Mouse (Mus musculus) cerebral cortex, adult 2 months (tissue): ENCODE results near the gene Psmb1.

ENCODE experiments used
- WGBS: fragments of 180-500 bp; shearing (Covaris S2); methylation state at CpG from one replicate; pipeline ENCODE4 v1.1.7; 2018; 5-methylcytosine and 5-hydroxymethylcytosine counted together

The Psmb1 gene

DNA sequence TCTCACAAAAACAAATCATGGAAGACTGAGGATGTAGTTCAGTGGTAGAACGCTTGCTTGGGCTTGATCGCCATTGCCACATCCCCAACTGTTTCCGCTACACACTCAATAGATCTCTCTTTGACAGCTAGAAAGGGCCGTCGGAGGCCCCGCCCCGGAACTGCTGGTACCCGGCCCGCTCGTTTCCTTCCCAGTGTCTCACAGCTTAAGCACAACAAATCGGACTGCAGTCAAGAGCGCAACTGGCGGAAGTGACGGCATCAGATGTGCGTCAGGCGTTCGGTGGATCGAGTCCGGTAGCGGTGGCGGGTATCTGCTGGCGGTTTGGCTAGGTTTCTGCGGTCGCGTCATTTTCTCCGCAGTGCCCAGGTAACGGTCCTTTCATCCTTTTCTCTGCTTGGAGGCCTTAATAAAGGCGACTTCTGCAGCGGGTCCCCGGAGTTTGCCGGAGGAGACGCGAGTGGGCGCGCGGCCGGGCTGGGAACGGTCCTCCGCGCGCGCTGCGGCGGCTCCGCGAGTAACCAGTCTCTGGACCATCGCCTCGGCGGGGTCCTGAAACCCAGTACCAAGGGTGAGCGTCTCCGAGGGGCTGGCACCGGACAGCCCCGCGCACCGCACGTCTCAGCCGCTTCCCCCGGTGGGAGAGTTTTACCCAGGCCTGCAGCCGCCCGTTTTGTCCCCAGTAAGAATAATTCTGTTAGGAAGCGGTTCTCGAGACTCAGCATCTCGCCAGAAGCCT lies at the start of gene Psmb1, which contains the start of gene Tbp:
Gene Psmb1 (minus strand): TSS at position 96 of the 739 bp plus-strand sequence.
Gene Tbp (plus strand): TSS at position 233 of the 739 bp plus-strand sequence.
- WGBS = under 1% methylated on average over 63 of the region's 63 CpGs

DNA sequence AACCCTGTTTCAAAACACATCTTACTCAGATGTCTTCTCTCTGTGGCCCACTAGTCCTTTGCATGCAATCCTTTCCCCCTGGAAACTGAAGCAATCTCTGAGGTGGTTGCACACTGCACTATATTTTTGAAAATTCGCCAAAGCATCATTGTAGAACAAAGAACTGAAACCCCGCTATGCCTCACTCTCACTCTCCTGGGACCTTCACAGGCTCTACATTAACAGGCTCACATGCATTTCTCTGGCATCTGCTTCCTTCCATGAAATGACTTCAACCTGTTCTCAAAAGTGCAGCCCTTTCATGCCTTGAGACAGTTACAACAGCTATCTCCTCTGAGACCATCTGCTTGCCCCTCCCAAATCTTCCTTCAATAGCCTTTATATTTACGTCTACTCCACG lies 46.9 kb upstream of the Psmb1 start:
- WGBS = 78% methylated on average over 4 of the region's 4 CpGs

DNA sequence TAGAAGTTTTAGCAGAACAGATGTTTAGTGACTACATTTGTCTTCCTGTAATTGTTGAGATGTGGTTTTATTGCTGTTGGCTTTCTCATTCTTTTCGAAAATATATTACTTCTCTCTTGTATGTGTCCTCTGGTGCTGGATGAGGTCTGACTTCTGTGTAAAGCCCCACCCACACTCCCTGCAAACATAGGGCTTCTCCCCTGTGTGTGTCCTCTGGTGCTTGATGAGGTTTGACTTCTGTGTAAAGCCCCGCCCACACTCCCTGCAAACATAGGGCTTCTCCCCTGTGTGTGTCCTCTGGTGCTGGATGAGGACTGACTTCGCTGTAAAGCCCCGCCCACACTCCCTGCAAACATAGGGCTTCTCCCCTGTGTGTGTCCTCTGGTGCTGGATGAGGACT lies 44.3 kb upstream of the Psmb1 start:
- 59% methylated on average over 4 of the region's 4 CpGs for whole genome bisulfite sequencing

DNA sequence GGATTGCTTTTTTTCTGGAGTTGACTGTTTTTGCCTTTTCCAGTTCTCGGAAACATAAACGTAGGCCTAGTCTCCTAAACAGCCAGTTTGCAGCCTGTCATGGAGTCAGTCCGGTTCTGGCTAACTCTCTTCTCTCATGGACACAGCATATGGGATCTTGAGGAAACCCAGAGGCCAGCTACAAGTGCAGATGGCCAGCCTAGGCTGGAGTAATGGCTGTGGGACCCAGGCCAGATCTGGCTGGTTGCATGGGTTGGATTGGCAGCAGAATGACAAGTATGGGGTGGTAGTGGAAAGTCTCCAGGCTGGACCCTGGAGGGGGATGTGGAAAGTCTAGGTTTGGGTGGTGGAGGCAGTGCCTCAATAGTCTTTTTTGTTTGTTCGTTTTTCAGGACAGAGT lies 40.8 kb upstream of the Psmb1 start:
- WGBS = 71% methylated on average over 4 of the region's 4 CpGs

DNA sequence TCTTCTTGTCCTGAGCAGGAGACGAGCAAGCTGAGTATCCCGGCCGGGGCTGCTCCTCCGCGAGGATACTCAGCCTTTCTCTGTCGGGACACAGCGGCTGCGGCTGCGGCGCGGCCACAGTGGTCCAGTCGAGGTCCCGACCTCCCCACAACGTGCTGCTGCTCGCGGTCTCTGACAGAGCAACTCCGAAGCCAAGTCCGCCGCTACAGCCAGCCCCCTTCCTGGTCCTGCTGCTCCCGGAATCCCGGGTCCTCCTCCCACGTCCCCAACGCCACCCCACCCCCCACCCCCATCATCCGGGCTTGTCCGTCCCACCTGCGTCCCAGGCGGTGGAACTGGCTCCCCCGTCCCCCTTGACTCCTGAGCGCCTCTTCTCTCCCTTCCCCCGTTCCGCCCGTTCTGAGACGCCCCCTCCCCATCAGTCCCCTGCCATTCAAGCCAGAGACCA lies 36.9 kb upstream of the Psmb1 start:
- 2% methylated on average over 33 of the region's 33 CpGs for WGBS

DNA sequence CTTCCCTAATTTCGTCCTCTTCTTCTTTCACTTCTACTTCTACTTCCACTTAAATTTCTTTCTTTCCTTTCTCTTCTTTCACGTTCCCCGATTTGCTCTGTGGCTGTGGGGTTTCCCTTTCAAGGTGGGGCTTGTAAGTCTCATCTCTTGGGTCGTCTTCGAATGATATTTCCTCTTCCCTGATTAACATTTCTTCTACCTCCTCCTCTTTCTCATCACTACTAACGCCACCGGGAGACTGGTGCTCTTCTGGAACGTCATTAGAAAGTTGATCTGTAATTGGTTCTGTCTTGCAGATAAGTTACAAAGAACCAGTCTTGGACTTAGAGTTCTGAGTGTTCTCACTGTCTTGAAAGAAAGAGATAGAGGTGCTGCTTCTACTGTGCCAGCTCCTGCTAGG lies 36.4 kb upstream of the Psmb1 start:
- WGBS = 15% methylated on average over 8 of the region's 8 CpGs

DNA sequence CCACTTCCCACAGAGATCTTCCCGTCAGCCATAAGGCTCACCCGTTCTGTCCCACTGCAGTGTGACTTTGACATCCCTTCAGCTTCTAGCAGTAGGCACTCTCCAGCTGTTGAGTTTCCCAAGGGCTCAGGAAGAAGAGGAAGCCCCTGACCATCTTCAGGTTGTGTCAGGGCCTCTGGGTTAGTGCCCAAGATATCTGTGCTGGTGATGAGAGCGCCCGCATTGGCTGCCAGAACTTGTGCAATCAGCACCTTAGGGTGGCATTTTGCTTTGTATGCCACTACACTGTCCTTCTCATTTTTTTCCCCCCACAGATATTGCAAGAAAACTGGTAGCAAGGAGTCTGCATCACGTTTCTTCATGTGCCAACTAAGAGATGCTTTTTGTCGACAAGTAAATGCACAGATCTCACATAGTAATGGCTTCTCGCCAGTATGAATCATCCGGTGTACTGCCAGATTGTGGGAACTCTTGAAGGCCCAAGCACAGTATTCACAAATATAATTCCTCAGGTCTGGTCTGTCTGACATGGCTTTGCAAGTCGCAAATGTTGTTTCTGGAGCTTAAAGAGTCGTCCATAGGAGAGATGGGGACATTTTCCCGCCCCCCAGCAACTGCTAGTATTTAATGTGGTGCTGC lies 35.7 kb upstream of the Psmb1 start:
- 51% methylated on average over 11 of the region's 11 CpGs for WGBS

DNA sequence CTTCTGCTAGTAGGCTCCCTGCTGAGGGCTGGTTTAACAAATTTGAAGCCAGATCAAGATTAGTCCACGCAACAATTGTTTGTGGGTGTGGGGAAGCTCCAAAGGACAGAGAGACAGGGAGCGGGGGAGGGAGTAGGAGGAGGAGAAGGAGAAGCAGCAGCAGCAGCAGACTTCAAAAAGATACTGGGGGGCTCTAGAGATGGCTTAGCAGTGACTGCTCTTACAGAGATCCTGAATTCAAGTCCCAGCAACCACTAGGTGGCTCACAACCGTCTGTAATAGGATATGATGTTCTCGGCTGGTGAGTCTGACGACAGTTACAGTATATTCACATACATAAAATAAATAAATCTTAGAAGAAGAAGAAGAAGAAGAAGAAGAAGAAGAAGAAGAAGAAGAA lies 30.6 kb upstream of the Psmb1 start:
- 5% methylated on average over 5 of the region's 5 CpGs for WGBS

DNA sequence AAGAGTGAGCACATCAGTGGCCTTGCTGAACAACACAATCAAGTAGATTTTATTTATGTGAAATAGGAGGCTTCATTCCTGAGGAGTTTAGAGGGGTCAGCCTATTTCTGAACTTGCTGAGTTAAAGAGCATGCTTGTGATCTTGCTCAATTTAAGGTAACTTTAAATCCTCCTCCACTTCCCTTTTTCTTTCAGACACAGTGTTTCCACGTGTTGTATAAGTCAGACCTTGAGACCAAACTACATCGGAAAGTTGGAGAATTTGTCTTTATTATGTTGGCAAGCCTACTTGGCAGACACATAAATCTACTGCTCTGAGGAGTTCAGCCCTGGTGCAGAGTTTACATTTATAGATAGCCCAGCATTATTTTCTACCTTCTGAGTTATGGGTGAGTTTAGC lies 29.3 kb upstream of the Psmb1 start:
- WGBS = 80% methylated on average over 2 of the region's 2 CpGs

DNA sequence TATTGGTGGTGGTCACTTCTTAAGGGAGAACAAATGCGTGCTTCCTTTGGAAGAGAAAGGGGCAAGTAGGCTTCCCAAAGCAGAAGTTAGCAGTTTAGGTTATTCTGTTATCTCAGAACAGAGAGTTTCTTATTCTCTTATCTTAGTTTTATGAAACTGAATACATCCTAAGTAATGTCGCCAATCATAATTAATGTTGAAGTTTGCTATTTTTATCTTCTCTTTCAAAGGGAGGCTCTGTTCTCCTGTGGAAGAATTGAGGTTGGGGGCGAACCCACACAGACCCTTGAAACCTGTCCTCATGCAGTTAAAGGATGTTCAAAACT lies 28.2 kb upstream of the Psmb1 start:
- WGBS = 45% methylated on average over 3 of the region's 3 CpGs

DNA sequence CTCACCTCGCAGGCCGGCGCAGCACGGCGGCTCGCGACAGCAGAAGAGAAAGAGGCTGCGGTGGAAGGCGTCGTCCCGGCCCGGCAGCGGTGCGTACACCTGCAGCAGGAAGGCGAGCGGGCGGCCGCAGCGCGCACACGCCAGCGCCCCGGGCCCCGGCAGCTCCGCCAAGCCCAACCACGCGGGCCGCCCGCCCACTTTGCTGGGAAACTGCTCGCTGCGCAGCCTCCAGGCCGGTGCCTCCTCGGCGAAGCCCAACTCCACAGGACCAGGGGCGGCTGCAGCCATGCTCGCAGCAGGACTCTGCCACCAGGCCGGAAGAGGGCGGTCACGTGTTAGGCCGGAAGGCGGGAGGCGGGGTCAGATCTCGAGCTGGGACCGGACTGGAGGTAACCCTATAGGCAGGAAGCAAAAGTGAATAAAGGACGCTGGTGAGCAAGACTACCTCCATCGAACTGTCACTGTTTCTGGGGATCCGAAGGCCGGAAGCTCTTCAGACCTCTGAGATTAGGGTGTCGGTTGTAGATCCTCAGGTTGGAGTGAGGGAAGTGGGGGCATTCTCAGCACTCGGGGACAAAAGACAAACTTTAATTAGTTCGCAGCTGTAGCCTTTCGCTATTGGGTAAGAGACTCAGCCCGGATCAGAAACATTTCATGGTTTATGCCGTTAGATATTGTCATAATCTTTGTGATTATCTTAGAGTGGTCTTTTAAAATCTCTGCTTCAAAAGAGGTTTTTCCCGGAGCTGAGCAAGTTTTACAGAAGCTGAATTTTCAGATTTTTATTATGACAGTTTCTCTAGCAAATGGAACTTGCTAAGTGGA lies 27.6 kb upstream of the Psmb1 start, which contains the start of gene Pdcd2:
Gene Pdcd2 (minus strand): TSS at position 316 of the 825 bp plus-strand sequence.
- WGBS = under 1% methylated on average over 51 of the region's 55 CpGs

DNA sequence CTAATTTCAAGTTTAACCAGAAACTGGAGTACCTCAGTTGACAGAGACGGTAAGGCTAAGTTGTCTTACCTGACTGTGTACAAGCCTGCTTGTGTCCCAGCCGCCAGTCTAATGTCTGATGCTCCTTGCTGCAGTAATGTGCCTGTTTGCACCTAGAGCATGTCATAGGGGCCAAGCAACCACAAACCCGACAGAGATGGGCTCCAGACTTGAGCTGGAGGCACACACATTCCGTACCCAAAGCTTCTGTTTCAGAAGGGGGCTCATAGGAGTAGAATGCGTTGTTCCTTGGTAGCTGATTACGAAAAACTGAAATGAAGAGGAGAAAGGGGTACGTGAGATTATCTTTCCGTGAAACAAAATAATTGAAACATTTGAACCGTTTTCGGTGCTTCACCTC lies 26.8 kb upstream of the Psmb1 start:
- WGBS = 13% methylated on average over 10 of the region's 10 CpGs

DNA sequence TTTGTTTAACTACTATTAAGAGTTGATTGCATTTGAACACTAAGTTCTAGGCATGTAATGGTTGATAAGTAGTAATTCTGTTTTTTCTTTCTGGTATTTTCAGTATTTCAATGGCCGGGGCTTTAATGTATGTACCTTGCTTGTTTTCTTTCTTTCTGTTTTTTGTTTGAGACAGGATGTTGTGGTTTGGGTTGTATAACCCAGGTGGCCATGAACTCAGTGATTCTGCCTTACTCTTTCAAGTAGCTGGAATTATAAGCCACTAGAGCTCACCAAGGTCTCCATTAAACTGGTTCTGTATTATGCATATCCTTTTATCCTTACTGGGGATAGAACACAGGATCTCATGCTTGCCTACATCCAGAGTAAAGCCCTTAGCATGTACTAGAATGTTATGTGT lies 19.2 kb upstream of the Psmb1 start:
- WGBS = 87% methylated on average over 1 of the region's 1 CpGs

DNA sequence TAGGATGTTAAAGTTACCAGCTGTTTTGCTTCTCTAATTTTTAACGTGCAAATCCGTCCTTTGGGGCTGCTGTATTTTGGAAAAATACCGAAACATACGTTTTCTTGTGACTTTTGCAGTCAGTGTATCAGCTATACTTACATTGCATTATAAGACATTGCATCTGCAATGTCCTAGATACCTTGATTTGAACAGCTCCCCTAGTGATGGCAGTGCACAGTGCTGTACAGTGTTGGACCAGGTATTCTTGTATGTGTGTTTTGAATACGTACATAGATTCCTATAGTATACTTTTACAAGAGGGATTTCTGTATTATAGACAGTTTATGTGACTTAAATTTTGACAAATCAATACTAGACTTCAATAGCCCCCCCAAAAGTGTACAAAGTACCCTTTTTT lies 18.6 kb upstream of the Psmb1 start:
- WGBS = 76% methylated on average over 5 of the region's 5 CpGs

DNA sequence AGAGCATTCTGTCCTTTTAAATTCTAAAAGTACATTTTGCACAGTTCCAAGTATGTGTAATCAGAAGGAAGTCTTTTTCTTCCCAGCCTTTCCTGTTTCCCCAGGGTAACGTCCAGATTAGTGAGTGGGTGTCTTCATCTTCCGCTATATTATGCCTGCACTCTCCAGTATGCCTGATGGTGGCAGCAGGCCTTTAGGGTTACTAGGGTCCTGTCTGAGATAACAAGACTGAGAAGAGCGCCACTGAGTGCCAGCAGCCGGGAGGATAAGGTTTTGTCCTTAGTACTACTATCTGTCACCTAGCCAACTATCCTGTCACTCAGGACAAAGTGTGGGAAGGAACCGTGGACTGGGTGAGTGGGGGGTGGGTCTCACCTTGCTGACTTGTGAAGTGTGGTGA lies 18.2 kb upstream of the Psmb1 start:
- 49% methylated on average over 5 of the region's 5 CpGs for WGBS

DNA sequence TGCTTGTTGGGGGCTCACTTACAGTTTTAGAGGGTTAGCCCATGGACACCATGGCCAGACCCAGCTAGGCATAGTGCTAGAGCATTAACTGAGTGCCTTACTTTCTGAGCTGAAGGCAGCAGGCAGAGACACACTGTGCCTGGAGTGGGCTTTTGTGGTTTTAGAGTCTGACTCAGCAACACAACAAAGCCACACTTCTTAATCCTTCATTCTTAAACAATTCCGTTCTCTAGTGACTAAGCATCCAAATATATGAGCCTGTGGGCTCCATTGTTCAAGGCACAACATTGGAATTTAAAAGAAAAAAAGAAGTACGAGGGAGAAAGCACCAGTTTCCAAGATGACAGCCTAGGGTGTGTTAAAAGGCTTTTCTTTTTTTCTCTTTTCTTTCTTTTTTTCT lies 11.1 kb upstream of the Psmb1 start:
- WGBS = 65% methylated on average over 2 of the region's 2 CpGs

DNA sequence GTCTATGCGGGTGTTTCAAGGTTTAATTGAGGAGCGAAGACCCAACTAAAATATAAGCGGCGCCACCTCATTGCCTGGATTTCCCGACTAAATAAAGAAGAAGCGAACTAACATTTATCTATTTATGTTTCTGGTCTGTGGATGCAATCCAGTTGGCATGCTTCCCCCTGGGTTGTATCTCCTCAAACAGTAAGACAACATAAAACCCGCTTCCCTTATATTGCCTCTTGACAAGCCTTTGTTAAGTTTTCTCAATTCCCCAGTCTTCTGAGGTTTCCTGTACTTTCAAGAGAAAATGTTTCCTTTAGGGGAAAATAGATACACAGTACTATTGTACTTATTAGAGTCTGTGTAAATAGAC lies 818 bp downstream of the Psmb1 start:
- WGBS = 27% methylated on average over 7 of the region's 7 CpGs

DNA sequence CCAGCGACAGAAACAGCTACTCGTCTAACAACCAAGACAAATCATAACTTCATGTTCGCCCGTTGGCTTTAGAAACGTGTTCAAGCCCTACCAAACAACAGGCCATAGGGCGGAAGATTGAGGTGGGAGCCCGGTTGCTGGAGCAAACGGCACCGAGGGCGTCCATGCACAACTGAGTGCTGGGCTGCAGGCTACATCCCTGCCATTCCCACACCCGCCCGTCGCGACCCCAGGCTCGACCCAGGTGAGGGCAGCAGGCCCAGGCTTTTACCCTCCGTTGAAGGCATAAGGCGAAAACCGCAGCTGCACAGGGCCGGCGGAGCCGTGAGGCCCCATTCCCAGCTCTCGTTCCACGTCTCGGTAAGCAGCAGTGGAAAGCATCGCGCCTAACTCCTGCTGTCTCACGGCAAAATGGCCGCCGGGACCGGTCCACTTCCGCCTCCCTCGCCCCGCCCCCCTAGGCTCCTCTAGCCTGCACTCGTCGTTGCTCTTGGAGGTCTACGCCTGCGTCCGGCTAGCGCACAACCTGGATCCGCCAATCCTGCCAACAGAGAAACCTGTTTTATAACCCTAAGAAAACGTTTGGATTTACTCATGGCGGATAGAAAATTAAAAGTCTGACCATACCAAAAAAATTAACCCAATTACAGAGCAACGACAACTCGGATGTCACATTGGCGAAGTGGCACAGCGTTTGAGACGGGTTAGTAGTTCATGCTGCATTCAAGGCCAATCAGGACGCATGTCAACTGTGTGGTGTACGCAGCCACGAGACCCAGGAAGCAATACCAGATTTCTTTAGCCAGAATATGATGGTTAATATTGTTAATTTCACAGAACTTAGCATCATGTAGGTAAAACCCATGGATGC lies 1.4 kb downstream of the Psmb1 start:
- under 1% methylated on average over 50 of the region's 50 CpGs for WGBS

DNA sequence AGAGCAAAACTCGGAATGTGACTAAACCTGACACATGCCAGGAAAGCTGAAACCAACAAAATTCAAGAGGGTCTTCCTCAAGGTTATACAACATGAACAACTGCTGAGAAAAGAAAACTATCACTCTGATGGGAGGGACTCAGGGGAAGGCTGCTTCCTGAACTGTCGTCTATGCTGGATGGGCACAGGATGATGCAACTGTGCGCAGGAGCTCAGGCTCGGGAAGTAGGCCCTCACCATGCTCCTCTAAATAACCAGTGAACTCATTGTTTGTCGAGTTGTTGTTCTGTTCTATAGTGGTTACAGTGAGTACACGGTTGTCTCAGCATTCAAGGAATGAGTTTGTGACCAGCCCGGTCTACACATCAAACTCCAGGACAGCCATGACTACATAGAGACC lies 9.0 kb downstream of the Psmb1 start:
- WGBS = 78% methylated on average over 7 of the region's 7 CpGs

DNA sequence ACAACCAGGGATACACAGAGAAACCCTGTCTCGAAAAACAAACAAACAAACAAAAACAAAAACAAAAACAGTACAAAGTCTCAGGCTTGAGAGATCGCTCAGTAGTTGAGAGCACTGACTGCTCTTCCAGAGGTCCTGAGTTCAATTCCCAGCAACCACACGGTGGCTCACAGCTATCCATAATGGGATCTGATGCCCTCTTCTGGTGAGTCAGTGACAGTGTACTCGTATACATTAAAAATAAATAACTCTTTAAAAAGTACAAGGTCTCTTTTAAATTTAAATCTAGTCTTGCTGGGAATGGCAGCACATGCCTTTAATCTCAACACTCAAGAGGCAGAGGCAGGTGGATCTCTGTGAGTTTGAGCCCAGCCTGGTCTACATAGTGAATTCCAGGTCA lies 26.9 kb downstream of the Psmb1 start:
- WGBS = 82% methylated on average over 4 of the region's 4 CpGs

DNA sequence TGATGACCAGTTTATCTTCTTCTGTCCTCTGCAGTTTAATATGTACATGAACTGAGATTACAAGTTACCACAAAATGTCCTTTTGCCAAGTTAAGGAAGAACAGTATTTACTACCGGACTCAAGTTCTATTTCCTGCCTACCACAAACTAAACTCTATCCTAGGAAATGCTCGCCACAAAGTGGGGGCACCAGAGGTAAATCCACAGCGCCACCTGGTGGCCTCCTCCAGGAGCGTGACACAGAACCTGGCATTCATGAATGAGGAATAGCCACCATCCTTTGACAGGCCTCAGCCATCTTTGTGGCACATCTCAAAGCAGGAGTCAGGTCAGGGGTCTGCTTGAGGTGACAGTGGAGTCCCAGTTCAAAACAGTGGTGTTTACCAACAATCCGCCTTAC lies 31.9 kb downstream of the Psmb1 start:
- 17% methylated on average over 5 of the region's 5 CpGs for WGBS
